Mouse (Mus musculus): Measurements from ENCODE around the gene Bhlhe23.

- TF ChIP-seq CTCF (IDR thresholded peaks at IDR 0.05; ENCODE audit: borderline replicate concordance, extremely low read depth, insufficient read depth, insufficient read length) = no peak
- TF ChIP-seq POLR2A (IDR thresholded peaks at IDR 0.05; ENCODE audit: borderline replicate concordance, extremely low read depth, insufficient read depth, insufficient read length, poor library complexity, severe bottlenecking) = no peak
Observed at GRCm38 (mm10) chr2:180794422-180794821, 17.7 kb upstream of the Bhlhe23 start.

Measured in brain, embryonic 14.5 days (tissue).